Mouse (Mus musculus): Measurements from ENCODE around the gene Chac1. TPM values are rescaled to one million over a fixed set of nuclear protein-coding genes. Genes with fewer than 3 reads are reported as not detected.

Chac1 gene
- polyA plus RNA-seq, 1 experiment from 2014 or later: 0.64 TPM

GRCm38 (mm10) chr2:119313780-119314479 lies 37.1 kb upstream of the Chac1 start:
- Histone ChIP-seq H3K4me3 (ENCODE audit: low read depth, low read length) (no peak overlapping the region), H3K27ac (ENCODE audit: low read depth) (peak overlapping the region; percentile 38; the same call in 1 of the 2 replicates), H3K9me3 (ENCODE audit: low read depth, low read length) (no peaks in the 10 kb centered on the region), H3K36me3 (ENCODE audit: insufficient read depth) (no peaks in the 10 kb centered on the region), H3K4me2 (no peak overlapping the region), H3K4me1 (ENCODE audit: insufficient read depth) (0 out of 2 replicates have a peak, but pooled peaks cover 2% of the 10 kb centered on the region), H3K9ac (no peak overlapping the region), H3K27me3 (ENCODE audit: insufficient read depth, low read length) (no peaks in the 10 kb centered on the region)
- 0 out of 2 replicates have a peak, but pooled peaks have one; percentile 35 for ATAC-seq (ENCODE audit: insufficient read depth)
- DNase-seq: no peak
- TF ChIP-seq CTCF (IDR thresholded peaks at IDR 0.05; ENCODE audit: low read depth): no peak
- WGBS: 26% methylated on average over 10 of the region's 10 CpGs

GRCm38 (mm10) chr2:119314742-119315310 lies 36.2 kb upstream of the Chac1 start:
- Histone ChIP-seq H3K4me1 (ENCODE audit: insufficient read depth) (0 out of 2 replicates have a peak, but pooled peaks cover 2% of the 10 kb centered on the region), H3K27ac (ENCODE audit: low read depth) (peak overlapping the region; percentile 38; the same call in 1 of the 2 replicates), H3K4me3 (ENCODE audit: low read depth, low read length) (no peak overlapping the region), H3K4me2 (no peak overlapping the region), H3K36me3 (ENCODE audit: insufficient read depth) (no peaks in the 10 kb centered on the region), H3K9me3 (ENCODE audit: low read depth, low read length) (no peaks in the 10 kb centered on the region), H3K27me3 (ENCODE audit: insufficient read depth, low read length) (no peaks in the 10 kb centered on the region), H3K9ac (no peak overlapping the region)
- no peak for DNase-seq
- no peak for ATAC-seq (ENCODE audit: insufficient read depth)
- WGBS: 73% methylated on average over 12 of the region's 12 CpGs
- no peak for TF ChIP-seq CTCF (IDR thresholded peaks at IDR 0.05; ENCODE audit: low read depth)

- 67% methylated on average over 3 of the region's 3 CpGs for WGBS
These were observed 32.9 kb upstream of the Chac1 start for GRCm38 (mm10) chr2:119318043-119318710.

GRCm38 (mm10) chr2:119320571-119320970 lies 30.5 kb upstream of the Chac1 start:
- peaks cover 54% of the 10 kb centered on the region for H3K27me3 ChIP-seq (ENCODE audit: insufficient read depth, low read length)
- no peak for ATAC-seq (ENCODE audit: insufficient read depth)

More at GRCm38 (mm10) chr2:119318043-119318710, 32.9 kb upstream of the Chac1 start:
- peaks cover 30% of the 10 kb centered on the region for H3K27me3 ChIP-seq (ENCODE audit: insufficient read depth, low read length)
- H3K9me3 ChIP-seq (ENCODE audit: low read depth, low read length): no peaks in the 10 kb centered on the region
- no peak overlapping the region for H3K4me3 ChIP-seq (ENCODE audit: low read depth, low read length)
- H3K4me2 ChIP-seq: no peak overlapping the region
- H3K9ac ChIP-seq: no peak overlapping the region
- peaks cover 15% of the 10 kb centered on the region for H3K4me1 ChIP-seq (ENCODE audit: insufficient read depth)
- H3K27ac ChIP-seq (ENCODE audit: low read depth): 0 out of 2 replicates have a peak overlapping the region, but pooled peaks have one; percentile 13
- ATAC-seq (ENCODE audit: insufficient read depth) (no peak), DNase-seq (no peak)
- no peaks in the 10 kb centered on the region for H3K36me3 ChIP-seq (ENCODE audit: insufficient read depth)
- TF ChIP-seq CTCF (IDR thresholded peaks at IDR 0.05; ENCODE audit: low read depth): no peak

GRCm38 (mm10) chr2:119321771-119322586 lies 29.1 kb upstream of the Chac1 start:
- Histone ChIP-seq H3K9me3 (ENCODE audit: low read depth, low read length) (no peaks in the 10 kb centered on the region), H3K9ac (peak overlapping the region; percentile 46), H3K4me2 (peak overlapping the region; percentile 69), H3K4me1 (ENCODE audit: insufficient read depth) (peaks cover 22% of the 10 kb centered on the region), H3K27me3 (ENCODE audit: insufficient read depth, low read length) (peaks cover 68% of the 10 kb centered on the region), H3K36me3 (ENCODE audit: insufficient read depth) (no peaks in the 10 kb centered on the region), H3K27ac (ENCODE audit: low read depth) (no peak overlapping the region), H3K4me3 (ENCODE audit: low read depth, low read length) (peak overlapping the region; percentile 35)
- no peak for ATAC-seq (ENCODE audit: insufficient read depth)
- TF ChIP-seq CTCF (IDR thresholded peaks at IDR 0.05; ENCODE audit: low read depth): no peak
- WGBS: 4% methylated on average over 48 of the region's 48 CpGs
- peak; percentile 45 for DNase-seq

More at GRCm38 (mm10) chr2:119320571-119320970, 30.5 kb upstream of the Chac1 start:
- 52% methylated on average over 8 of the region's 8 CpGs for WGBS
- H3K36me3 ChIP-seq (ENCODE audit: insufficient read depth): no peaks in the 10 kb centered on the region
- peaks cover 22% of the 10 kb centered on the region for H3K4me1 ChIP-seq (ENCODE audit: insufficient read depth)
- no peak overlapping the region for H3K4me2 ChIP-seq
- H3K27ac ChIP-seq (ENCODE audit: low read depth): no peak overlapping the region
- DNase-seq: no peak
- no peak overlapping the region for H3K9ac ChIP-seq
- TF ChIP-seq CTCF (IDR thresholded peaks at IDR 0.05; ENCODE audit: low read depth): no peak
- no peaks in the 10 kb centered on the region for H3K9me3 ChIP-seq (ENCODE audit: low read depth, low read length)
- no peak overlapping the region for H3K4me3 ChIP-seq (ENCODE audit: low read depth, low read length)

GRCm38 (mm10) chr2:119322587-119323300 lies 28.3 kb upstream of the Chac1 start:
- ATAC-seq (ENCODE audit: insufficient read depth) (peak; percentile 16; the same call in 1 of the 2 replicates), DNase-seq (peak; percentile 71)
- Histone ChIP-seq H3K4me3 (ENCODE audit: low read depth, low read length) (peak overlapping the region; percentile 35), H3K4me2 (peak overlapping the region; percentile 92), H3K27me3 (ENCODE audit: insufficient read depth, low read length) (peaks cover 76% of the 10 kb centered on the region), H3K36me3 (ENCODE audit: insufficient read depth) (no peaks in the 10 kb centered on the region), H3K9me3 (ENCODE audit: low read depth, low read length) (no peaks in the 10 kb centered on the region), H3K4me1 (ENCODE audit: insufficient read depth) (peaks cover 24% of the 10 kb centered on the region), H3K27ac (ENCODE audit: low read depth) (no peak overlapping the region), H3K9ac (peak overlapping the region; percentile 46)
- no peak for TF ChIP-seq CTCF (IDR thresholded peaks at IDR 0.05; ENCODE audit: low read depth)
- WGBS: 9% methylated on average over 39 of the region's 39 CpGs

Data from lung, embryonic 14.5 days (tissue).